Mouse (Mus musculus) forebrain, embryonic 10.5 days (tissue): ENCODE measurements at regions not wholly inside any gene's neighbourhood (a gene's known extent, or its start where the extent isn't known, plus 50 kb on each side); places are given as distances from the start of the nearest gene placed in this dataset.

Experiments used
- DNase-seq: peaks from one replicate; pipeline ENCODE4 v3.0.0-alpha.2; 2017; ENCODE audit warnings: low spot score; ENCODE audit errors: extremely low spot score
- H3K27ac ChIP-seq: fragments of 300-500 bp; sonication (generic); 2 replicates; pipeline ENCODE4 v1.5.1; 2016; ENCODE audit warnings: mild to moderate bottlenecking
- H3K27me3 ChIP-seq: fragments of 300-500 bp; sonication (generic); 2 replicates; pipeline ENCODE4 v1.6.1; 2016; ENCODE audit warnings: mild to moderate bottlenecking; ENCODE audit not compliant: poor library complexity, severe bottlenecking
- H3K36me3 ChIP-seq: fragments of 300-500 bp; sonication (generic); replicated peaks from 2 replicates; pipeline ENCODE4 v1.6.1; 2016; ENCODE audit warnings: mild to moderate bottlenecking, moderate library complexity
- H3K4me1 ChIP-seq: fragments of 300-500 bp; sonication (generic); 2 replicates; pipeline ENCODE4 v1.6.1; 2016
- H3K4me3 ChIP-seq: fragments of 300-500 bp; sonication (generic); 2 replicates; pipeline ENCODE4 v1.5.1; 2016; ENCODE audit warnings: mild to moderate bottlenecking, moderate library complexity
- H3K9me3 ChIP-seq: fragments of 300-500 bp; sonication (generic); 2 replicates; pipeline ENCODE4 v1.6.1; 2016; ENCODE audit warnings: mild to moderate bottlenecking, moderate library complexity
- WGBS: fragments of 180-500 bp; shearing (Covaris S2); methylation state at CpG from one replicate; pipeline ENCODE4 v1.1.7; 2016; 5-methylcytosine and 5-hydroxymethylcytosine counted together

GRCm38 (mm10) chr4:55475409-55475808 lies 56.9 kb downstream of the Klf4 start:
- Histone ChIP-seq H3K9me3 (no peaks in the 10 kb centered on the region), H3K36me3 (no peaks in the 10 kb centered on the region), H3K27ac (no peak overlapping the region), H3K4me3 (no peak overlapping the region), H3K4me1 (peaks cover 20% of the 10 kb centered on the region), H3K27me3 (no peaks in the 10 kb centered on the region; the same call in 1 of the 2 replicates)
- WGBS, result 88% methylated on average over 3 of the region's 3 CpGs
- DNase-seq, result no peak

- 89% methylated on average over 16 of the region's 16 CpGs for WGBS
- Histone ChIP-seq H3K4me3 (no peak overlapping the region), H3K27me3 (no peaks in the 10 kb centered on the region), H3K9me3 (no peaks in the 10 kb centered on the region), H3K27ac (no peak overlapping the region), H3K4me1 (peaks cover 14% of the 10 kb centered on the region), H3K36me3 (no peaks in the 10 kb centered on the region)
- no peak for DNase-seq
Observed at GRCm38 (mm10) chr4:55474044-55474788, 58.0 kb downstream of the Klf4 start.

- Histone ChIP-seq H3K4me3 (no peak overlapping the region), H3K27ac (no peak overlapping the region), H3K4me1 (0 out of 2 replicates have a peak, but pooled peaks cover 1% of the 10 kb centered on the region), H3K27me3 (no peaks in the 10 kb centered on the region), H3K9me3 (no peaks in the 10 kb centered on the region), H3K36me3 (no peaks in the 10 kb centered on the region)
- WGBS, result 77% methylated on average over 2 of the region's 2 CpGs
- DNase-seq, result no peak
Observed at GRCm38 (mm10) chr4:55472649-55473048, 59.6 kb downstream of the Klf4 start.

GRCm38 (mm10) chr4:55470779-55471663 lies 61.2 kb downstream of the Klf4 start:
- Histone ChIP-seq H3K4me1 (no peaks in the 10 kb centered on the region), H3K36me3 (no peaks in the 10 kb centered on the region), H3K9me3 (no peaks in the 10 kb centered on the region), H3K27ac (no peak overlapping the region), H3K27me3 (no peaks in the 10 kb centered on the region), H3K4me3 (no peak overlapping the region)
- no peak for DNase-seq
- WGBS, result 86% methylated on average over 13 of the region's 13 CpGs

- DNase-seq, result peak; percentile 20
Observed at GRCm38 (mm10) chr4:55464192-55464591, 68.1 kb downstream of the Klf4 start.

GRCm38 (mm10) chr4:55461927-55462326 lies 70.3 kb downstream of the Klf4 start:
- WGBS, result 92% methylated on average over 5 of the region's 5 CpGs
- no peak overlapping the region for H3K4me3 ChIP-seq
- H3K27ac ChIP-seq, result no peak overlapping the region
- H3K27me3 ChIP-seq, result no peaks in the 10 kb centered on the region
- no peaks in the 10 kb centered on the region for H3K9me3 ChIP-seq
- peaks cover 18% of the 10 kb centered on the region for H3K4me1 ChIP-seq
- no peak for DNase-seq
- H3K36me3 ChIP-seq, result no peaks in the 10 kb centered on the region

More at GRCm38 (mm10) chr4:55464192-55464591, 68.1 kb downstream of the Klf4 start:
- Histone ChIP-seq H3K27me3 (no peaks in the 10 kb centered on the region), H3K27ac (peak overlapping the region; percentile 60; the same call in 1 of the 2 replicates), H3K4me3 (no peak overlapping the region; the same call in 1 of the 2 replicates), H3K9me3 (no peaks in the 10 kb centered on the region), H3K4me1 (peaks cover 14% of the 10 kb centered on the region), H3K36me3 (no peaks in the 10 kb centered on the region)
- 7% methylated on average over 8 of the region's 8 CpGs for WGBS

GRCm38 (mm10) chr4:55453902-55454301 lies 78.4 kb downstream of the Klf4 start:
- no peak for DNase-seq
- 88% methylated on average over 5 of the region's 5 CpGs for WGBS
- no peaks in the 10 kb centered on the region for H3K27me3 ChIP-seq
- peaks cover 4% of the 10 kb centered on the region; the same call in 1 of the 2 replicates for H3K4me1 ChIP-seq
- no peak overlapping the region for H3K4me3 ChIP-seq
- H3K9me3 ChIP-seq, result no peaks in the 10 kb centered on the region
- no peak overlapping the region for H3K27ac ChIP-seq
- no peaks in the 10 kb centered on the region for H3K36me3 ChIP-seq

- 93% methylated on average over 6 of the region's 6 CpGs for WGBS
- Histone ChIP-seq H3K36me3 (no peaks in the 10 kb centered on the region), H3K4me1 (no peaks in the 10 kb centered on the region; the same call in 1 of the 2 replicates), H3K27ac (no peak overlapping the region), H3K9me3 (no peaks in the 10 kb centered on the region), H3K4me3 (no peak overlapping the region), H3K27me3 (no peaks in the 10 kb centered on the region)
- DNase-seq, result no peak
Observed at GRCm38 (mm10) chr4:55452546-55452945, 79.7 kb downstream of the Klf4 start.

GRCm38 (mm10) chr4:55451711-55452110 lies 80.6 kb downstream of the Klf4 start:
- DNase-seq, result no peak
- no peak overlapping the region for H3K4me3 ChIP-seq
- H3K4me1 ChIP-seq, result no peaks in the 10 kb centered on the region
- no peak overlapping the region for H3K27ac ChIP-seq
- H3K27me3 ChIP-seq, result no peaks in the 10 kb centered on the region
- WGBS, result 94% methylated on average over 2 of the region's 2 CpGs
- no peaks in the 10 kb centered on the region for H3K9me3 ChIP-seq
- no peaks in the 10 kb centered on the region for H3K36me3 ChIP-seq

GRCm38 (mm10) chr4:55451026-55451425 lies 81.2 kb downstream of the Klf4 start:
- no peak overlapping the region for H3K4me3 ChIP-seq
- no peaks in the 10 kb centered on the region for H3K36me3 ChIP-seq
- DNase-seq, result no peak
- H3K27me3 ChIP-seq, result no peaks in the 10 kb centered on the region
- no peak overlapping the region for H3K27ac ChIP-seq
- H3K4me1 ChIP-seq, result no peaks in the 10 kb centered on the region
- H3K9me3 ChIP-seq, result no peaks in the 10 kb centered on the region
- WGBS, result 72% methylated on average over 4 of the region's 4 CpGs

GRCm38 (mm10) chr4:55443489-55443888 lies 88.8 kb downstream of the Klf4 start:
- Histone ChIP-seq H3K9me3 (no peaks in the 10 kb centered on the region), H3K27ac (no peak overlapping the region), H3K4me3 (no peak overlapping the region), H3K4me1 (no peaks in the 10 kb centered on the region), H3K36me3 (no peaks in the 10 kb centered on the region), H3K27me3 (no peaks in the 10 kb centered on the region; the same call in 1 of the 2 replicates)
- 94% methylated on average over 9 of the region's 9 CpGs for WGBS
- DNase-seq, result no peak

- no peaks in the 10 kb centered on the region for H3K9me3 ChIP-seq
- H3K27me3 ChIP-seq, result no peaks in the 10 kb centered on the region; the same call in 1 of the 2 replicates
- H3K4me3 ChIP-seq, result no peak overlapping the region
- 73% methylated on average over 13 of the region's 13 CpGs for WGBS
- no peaks in the 10 kb centered on the region for H3K4me1 ChIP-seq
- no peak for DNase-seq
- no peaks in the 10 kb centered on the region for H3K36me3 ChIP-seq
- H3K27ac ChIP-seq, result no peak overlapping the region
Observed at GRCm38 (mm10) chr4:55442098-55442497, 90.2 kb downstream of the Klf4 start.
